Mouse (Mus musculus): ENCODE results near the gene Atm. TPM values are rescaled to one million over a fixed set of nuclear protein-coding genes. Genes with fewer than 3 reads are reported as not detected.

Atm gene
- total RNA-seq, 2 experiments from 2014 or later, result 14.0 to 16.2 TPM

DNA sequence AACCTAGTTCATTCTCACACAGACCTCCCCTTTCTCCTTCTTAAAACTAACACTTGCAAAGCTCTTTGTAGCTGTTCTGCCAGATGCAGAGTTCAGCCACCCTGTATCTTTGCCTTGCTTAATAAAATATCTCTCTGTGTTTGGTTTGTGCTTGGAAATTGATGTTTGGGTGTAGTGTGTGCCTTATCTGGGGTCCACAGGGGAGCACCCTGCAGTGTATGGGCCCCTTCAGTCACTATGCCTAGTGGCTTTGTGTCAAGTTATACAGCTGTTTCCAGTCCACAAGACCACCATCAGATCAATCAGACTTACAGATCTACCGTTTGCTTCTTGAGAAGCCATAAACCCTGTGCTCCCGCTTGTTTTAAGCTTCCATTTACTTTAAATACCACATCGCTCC is 127.1 kb downstream of the Atm start:
- no peak for DNase-seq (ENCODE audit: low spot score in 2 of 2)

DNA sequence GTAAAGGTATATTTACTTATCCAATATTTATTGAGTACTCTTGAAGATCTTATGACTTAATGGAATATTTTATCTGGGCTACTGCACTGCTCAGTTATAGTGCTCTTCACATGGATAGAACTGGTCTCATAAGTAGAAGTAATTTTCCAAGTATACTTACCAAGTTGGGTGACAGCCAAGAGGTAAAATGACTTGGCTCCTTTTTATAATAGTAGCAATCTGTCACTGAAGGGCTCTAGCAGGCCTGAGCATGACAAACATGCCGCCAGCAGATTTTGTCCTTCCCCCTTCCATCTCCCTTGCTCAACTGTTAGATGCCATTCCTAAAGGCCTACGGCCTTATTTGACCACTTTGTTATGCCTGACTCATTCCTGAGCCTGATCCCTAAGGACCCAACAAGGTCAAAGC is 127.6 kb downstream of the Atm start:
- no peak for DNase-seq (ENCODE audit: low spot score in 2 of 2)

- DNase-seq (ENCODE audit: low spot score in 2 of 2), result no peak
Measured at GRCm38 (mm10) chr9:53408548-53408947, 128.0 kb downstream of the Atm start.

- DNase-seq (ENCODE audit: low spot score in 2 of 2), result peak; percentile 58 to 61
Measured at GRCm38 (mm10) chr9:53404753-53405722, 131.5 kb downstream of the Atm start.

DNA sequence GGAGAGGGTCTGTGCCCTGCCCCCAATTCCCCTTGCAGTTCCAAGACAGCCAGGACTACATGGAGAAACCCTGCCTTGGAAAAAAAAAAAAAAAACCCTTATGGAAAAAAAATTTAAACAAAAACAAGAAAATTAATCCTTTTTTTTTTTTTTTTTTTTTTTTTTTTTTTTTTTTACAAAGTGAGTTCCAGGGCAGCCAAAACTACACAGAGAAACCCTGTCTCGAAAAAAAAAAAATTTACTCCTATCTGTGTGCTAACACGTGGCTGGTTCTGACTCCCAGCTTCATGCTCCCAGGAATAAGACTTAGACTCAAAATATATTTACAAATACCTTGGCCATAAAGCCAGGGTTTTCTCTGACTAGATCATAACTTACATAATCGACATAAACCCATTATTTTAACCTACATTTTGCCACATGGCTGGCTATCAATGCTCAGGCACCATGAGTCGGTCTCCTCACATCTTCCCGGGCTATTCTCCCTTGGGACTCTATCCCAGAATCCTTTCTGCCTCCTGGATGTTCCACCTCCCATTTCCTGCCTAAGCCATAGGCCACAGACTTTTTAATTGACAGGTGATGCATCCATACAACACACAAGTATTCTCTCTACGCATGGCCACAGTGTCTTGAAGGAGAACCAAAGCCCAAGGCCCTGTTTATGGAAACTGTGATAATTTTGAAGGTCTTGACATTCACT is 132.3 kb downstream of the Atm start:
- DNase-seq (ENCODE audit: low spot score in 2 of 2), result no peak

DNA sequence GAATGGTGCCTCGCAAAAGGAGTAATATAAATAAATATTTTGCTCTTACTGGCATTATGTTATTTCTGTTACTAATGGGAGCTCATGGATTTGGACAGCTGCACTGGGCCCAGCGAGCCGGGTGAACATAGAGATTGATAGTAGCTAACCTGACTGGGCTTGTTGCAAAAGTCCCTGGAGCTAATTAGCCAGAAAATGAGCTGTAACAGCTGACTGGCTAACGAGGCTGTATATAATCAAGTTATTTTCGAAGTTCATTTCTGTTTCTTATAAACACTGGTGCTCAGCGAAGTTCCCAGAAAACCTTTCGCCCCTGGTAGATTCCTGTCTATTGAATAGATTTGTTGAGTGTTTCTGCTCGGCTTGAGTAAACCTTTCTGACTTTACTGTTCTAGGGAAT is 133.5 kb downstream of the Atm start:
- no peak for DNase-seq (ENCODE audit: low spot score in 2 of 2)

- DNase-seq (ENCODE audit: low spot score in 2 of 2), result peak in 1 of 2 experiments; percentile 17
Measured at GRCm38 (mm10) chr9:53402291-53402711, 134.2 kb downstream of the Atm start, which contains the start of gene 4930550C14Rik. 4930550C14Rik (plus strand) TSS chr9:53402325.

DNA sequence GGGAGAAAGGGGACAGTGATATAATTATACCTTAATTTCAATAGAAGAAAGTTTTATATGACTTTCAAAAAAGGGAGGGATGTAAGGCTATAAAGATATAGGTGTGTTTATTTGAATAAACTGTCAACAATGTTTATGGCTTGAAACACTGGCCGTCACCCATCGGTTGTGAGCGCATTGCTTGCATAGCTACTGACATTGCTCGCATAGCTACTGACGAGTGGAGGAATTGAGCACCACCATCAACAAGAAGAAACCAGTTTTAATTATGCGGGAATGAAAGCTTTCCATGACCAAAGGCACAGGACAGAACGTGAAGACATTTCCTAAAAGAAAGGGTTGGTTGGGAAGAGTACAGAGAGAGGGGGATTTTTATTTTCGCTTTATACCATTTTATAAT is 135.4 kb downstream of the Atm start:
- DNase-seq (ENCODE audit: low spot score in 2 of 2), result no peak

DNA sequence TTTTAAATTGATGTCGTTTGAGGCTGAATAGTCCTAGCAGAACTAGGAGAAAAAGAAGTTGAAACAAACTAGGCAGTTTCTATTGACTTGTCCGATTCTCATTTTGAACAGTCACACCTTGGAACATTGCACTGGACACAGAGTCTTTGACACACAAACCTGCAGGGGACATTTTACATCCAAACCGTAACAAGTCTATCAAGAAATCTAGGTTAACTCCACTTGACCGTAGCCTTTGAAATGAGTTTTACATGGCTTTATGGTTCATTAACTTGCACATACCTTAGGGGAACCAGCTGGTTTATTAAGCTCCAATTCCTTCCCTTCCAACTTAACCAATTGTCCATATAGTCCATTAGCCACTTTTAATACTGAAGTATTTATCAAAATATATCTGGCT is 135.8 kb downstream of the Atm start:
- no peak for DNase-seq (ENCODE audit: low spot score in 2 of 2)

GRCm38 (mm10) chr9:53399537-53399936 is 137.0 kb downstream of the Atm start:
- peak in 1 of 2 experiments; percentile 51 for DNase-seq (ENCODE audit: low spot score in 2 of 2)

- DNase-seq (ENCODE audit: low spot score in 2 of 2), result peak; percentile 58 to 74
Measured at GRCm38 (mm10) chr9:53398388-53398700, 138.2 kb downstream of the Atm start.

DNA sequence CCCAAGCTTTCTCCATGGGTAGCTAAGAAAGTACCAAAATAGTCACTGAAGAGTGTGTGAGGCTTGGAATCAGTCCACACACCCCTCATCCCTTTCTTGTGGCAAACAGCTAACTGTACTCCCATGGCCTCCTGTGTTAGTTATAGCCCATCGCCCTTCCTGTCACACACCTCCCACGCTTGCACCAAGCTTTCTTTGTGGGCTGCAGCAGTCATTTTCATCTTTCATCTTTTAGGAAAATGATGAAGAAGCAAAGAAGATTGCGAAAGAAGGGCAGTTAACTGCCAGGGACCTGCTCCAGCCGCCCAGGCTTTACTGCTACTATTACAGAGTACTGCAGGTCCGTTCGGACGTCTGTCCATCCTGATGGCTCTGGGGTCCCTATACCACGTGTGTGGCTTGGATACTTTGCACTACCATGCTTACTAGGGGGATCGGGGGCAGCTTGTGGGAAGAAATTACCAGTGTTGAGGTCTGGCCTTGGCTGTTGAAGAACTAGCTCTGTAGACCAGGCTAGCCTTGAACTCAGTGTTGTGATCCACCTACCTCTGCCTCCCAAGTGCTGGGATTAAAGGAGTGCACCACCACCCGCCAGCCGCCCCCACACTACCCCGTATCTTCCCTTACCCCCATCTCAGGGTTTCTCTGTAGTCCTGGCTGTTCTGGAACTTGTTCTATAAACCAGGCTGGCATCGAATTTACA is 138.7 kb downstream of the Atm start:
- DNase-seq (ENCODE audit: low spot score in 2 of 2), result peak in 1 of 2 experiments; percentile 55

GRCm38 (mm10) chr9:53390136-53390535 is 146.4 kb downstream of the Atm start:
- no peak for DNase-seq (ENCODE audit: low spot score in 2 of 2)

Small RNA genes lying within 50 kb of the gene (microRNA-seq; reads per million reads assigned to microRNA genes)
- gene Mir130c, result 0 reads per million in 2 experiments

Other genes starting within 250 kb of the Atm start
- gene Exph5, start 235.1 kb downstream of the Atm start, total RNA-seq (2021), result 10 to 100 TPM; 26.8 to 31.3 TPM
- 1 to 10 TPM; 6.0 to 6.9 TPM for gene Kdelc2, start 152.7 kb downstream of the Atm start, total RNA-seq (2021)
- 1 to 10 TPM in 1 of 2 experiments, under 1 TPM in 1; 0.35 to 1.4 TPM for gene 4930550C14Rik, start 134.4 kb downstream of the Atm start, total RNA-seq (2021)
- gene Npat, start 307 bp upstream of the Atm start, total RNA-seq (2021), result 10 to 100 TPM; 18.9 to 22.0 TPM
- 10 to 100 TPM; 56.7 to 59.2 TPM for gene Acat1, start 73.6 kb upstream of the Atm start, total RNA-seq (2021)
- 10 to 100 TPM; 54.7 to 56.4 TPM for gene Cul5, start 133.3 kb upstream of the Atm start, total RNA-seq (2021)
- gene Rab39, start 169.5 kb upstream of the Atm start, total RNA-seq (2021), result 1 to 10 TPM; 1.2 to 1.6 TPM
- gene Slc35f2, start 234.8 kb upstream of the Atm start, total RNA-seq (2021), result 1 to 10 TPM; 2.4 to 2.8 TPM

All from left cerebral cortex, adult 18-20 months (tissue).